Mouse (Mus musculus) forebrain, embryonic 13.5 days (tissue): ENCODE measurements around the gene Dtnb. TPM values are rescaled to one million over a fixed set of nuclear protein-coding genes. Genes with fewer than 3 reads are reported as not detected.

ENCODE experiments used
- ATAC-seq: fragments of 200-750 bp; cut with Nextera tagmentation; 2 replicates; pipeline ENCODE4 v1.8.0; 2017
- H3K27ac ChIP-seq: fragments of 300-500 bp; sonication (generic); 2 replicates; pipeline ENCODE4 v1.5.1; 2015; ENCODE audit warnings: inconsistent platforms, mild to moderate bottlenecking, moderate library complexity
- H3K27me3 ChIP-seq: fragments of 300-500 bp; sonication (generic); 2 replicates; pipeline ENCODE4 v1.6.1; 2015; ENCODE audit warnings: mild to moderate bottlenecking, inconsistent platforms
- H3K36me3 ChIP-seq: fragments of 300-500 bp; sonication (generic); 2 replicates; pipeline ENCODE4 v1.6.1; 2015; ENCODE audit warnings: mild to moderate bottlenecking, inconsistent platforms; ENCODE audit not compliant: poor library complexity, severe bottlenecking
- H3K4me1 ChIP-seq: fragments of 300-500 bp; sonication (generic); 2 replicates; pipeline ENCODE4 v1.6.1; 2015; ENCODE audit warnings: inconsistent platforms
- H3K4me2 ChIP-seq: fragments of 300-500 bp; sonication (generic); 2 replicates; pipeline ENCODE4 v1.6.1; 2015; ENCODE audit warnings: inconsistent platforms, mild to moderate bottlenecking, moderate library complexity
- H3K4me3 ChIP-seq: fragments of 300-500 bp; sonication (generic); 2 replicates; pipeline ENCODE4 v1.5.1; 2015; ENCODE audit warnings: mild to moderate bottlenecking, inconsistent platforms
- H3K9ac ChIP-seq: fragments of 300-500 bp; sonication (generic); 2 replicates; pipeline ENCODE4 v1.6.1; 2015; ENCODE audit warnings: mild to moderate bottlenecking, inconsistent platforms
- H3K9me3 ChIP-seq: fragments of 300-500 bp; sonication (generic); replicated peaks from 2 replicates; pipeline ENCODE4 v1.6.1; 2016; ENCODE audit warnings: inconsistent platforms
- WGBS: fragments of 180-500 bp; shearing (Covaris S2); methylation state at CpG from one replicate; pipeline ENCODE4 v1.1.7; 2015; 5-methylcytosine and 5-hydroxymethylcytosine counted together
- polyA plus RNA-seq: library from polyadenylated mRNA; unstranded; fragments of >200 nt; fragmentation: Nextera tagmentation; extraction: Ambion mirVana; gene quantifications from 2 replicates; pipeline ENCODE4 v1.2.1, GENCODE M21; 2015

Dtnb gene
- polyA plus RNA-seq, 1 experiment from 2014 or later = 29.8 TPM

DNA sequence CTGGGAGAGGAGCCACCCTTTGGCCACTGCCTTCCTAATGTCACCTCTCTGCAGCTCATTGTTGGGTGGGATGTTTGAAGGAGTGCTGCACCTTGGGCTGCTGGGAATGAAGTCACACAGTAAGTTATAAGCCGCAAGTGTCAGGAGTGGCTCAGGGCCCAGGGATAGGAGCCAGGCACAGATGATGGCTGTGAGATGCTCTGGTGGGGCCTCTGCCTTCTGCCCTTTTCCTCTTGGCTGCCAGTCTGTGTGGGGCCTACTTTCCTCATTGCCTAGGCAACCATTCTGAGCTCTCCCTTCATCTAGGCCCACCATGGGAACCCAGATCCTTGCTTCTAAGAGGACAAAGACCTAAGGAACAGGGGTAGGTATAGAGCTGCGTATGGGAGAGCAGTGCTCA is 212.1 kb downstream of the Dtnb start:
- 78% methylated on average over 2 of the region's 2 CpGs for WGBS
- no peak for ATAC-seq

DNA sequence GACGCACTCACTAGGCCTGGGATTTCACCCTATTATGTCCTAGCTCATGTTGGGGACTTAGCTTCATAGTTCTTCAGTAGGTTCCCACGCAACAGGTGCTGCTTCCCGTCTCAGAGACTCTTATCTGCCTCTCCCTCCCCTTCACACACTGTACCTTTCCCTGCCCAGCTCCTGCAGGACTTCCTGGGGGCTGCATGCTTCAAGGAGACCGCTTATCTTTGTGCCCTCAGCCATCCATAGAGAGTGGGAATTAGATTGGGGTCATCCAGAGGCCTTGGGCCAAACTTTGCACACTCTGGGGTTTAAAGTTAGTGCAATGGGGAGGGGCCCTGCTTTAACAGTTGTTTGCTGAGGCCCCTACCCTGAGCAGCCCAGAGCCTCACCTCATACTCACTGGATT is 212.5 kb downstream of the Dtnb start:
- peaks cover 3% of the 10 kb centered on the region; the same call in 1 of the 2 replicates for H3K27me3 ChIP-seq
- no peak overlapping the region for H3K27ac ChIP-seq
- no peak for ATAC-seq
- H3K36me3 ChIP-seq = no peaks in the 10 kb centered on the region
- H3K4me1 ChIP-seq = peaks cover 49% of the 10 kb centered on the region
- H3K4me3 ChIP-seq = no peak overlapping the region
- 81% methylated on average over 4 of the region's 4 CpGs for WGBS
- no peaks in the 10 kb centered on the region for H3K9me3 ChIP-seq
- H3K9ac ChIP-seq = no peak overlapping the region
- no peak overlapping the region for H3K4me2 ChIP-seq

More for the DNA sequence above, 212.1 kb downstream of the Dtnb start:
- Histone ChIP-seq H3K9me3 (no peaks in the 10 kb centered on the region), H3K27me3 (peaks cover 3% of the 10 kb centered on the region; the same call in 1 of the 2 replicates), H3K36me3 (no peaks in the 10 kb centered on the region), H3K4me3 (no peak overlapping the region), H3K27ac (no peak overlapping the region), H3K4me1 (peaks cover 49% of the 10 kb centered on the region), H3K9ac (no peak overlapping the region), H3K4me2 (no peak overlapping the region)

DNA sequence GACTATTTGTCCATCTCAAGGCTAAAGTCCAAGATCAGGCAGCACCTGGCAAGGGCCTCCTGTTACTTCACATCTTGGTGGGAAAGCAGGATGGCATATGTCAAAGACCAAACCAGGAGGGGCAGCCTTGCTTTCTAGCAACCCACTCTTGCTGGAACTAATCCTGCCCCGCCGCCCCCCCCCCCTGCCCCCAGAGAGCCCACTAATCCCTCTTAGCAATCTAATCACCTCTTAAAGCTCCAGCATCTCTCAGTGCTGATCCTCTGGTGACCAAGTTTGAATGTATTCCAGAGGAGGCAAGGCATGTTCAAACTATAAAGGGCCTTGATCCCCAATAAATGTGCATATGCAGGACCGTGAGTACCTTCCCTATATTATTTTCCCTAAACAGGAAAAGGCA is 214.9 kb downstream of the Dtnb start:
- no peaks in the 10 kb centered on the region for H3K9me3 ChIP-seq
- no peak for ATAC-seq
- no peaks in the 10 kb centered on the region for H3K36me3 ChIP-seq
- no peak overlapping the region for H3K4me3 ChIP-seq
- peaks cover 8% of the 10 kb centered on the region; the same call in 1 of the 2 replicates for H3K27me3 ChIP-seq
- WGBS = 5% methylated on average over 3 of the region's 3 CpGs
- H3K4me1 ChIP-seq = peaks cover 30% of the 10 kb centered on the region
- no peak overlapping the region for H3K9ac ChIP-seq
- H3K4me2 ChIP-seq = no peak overlapping the region
- H3K27ac ChIP-seq = no peak overlapping the region

DNA sequence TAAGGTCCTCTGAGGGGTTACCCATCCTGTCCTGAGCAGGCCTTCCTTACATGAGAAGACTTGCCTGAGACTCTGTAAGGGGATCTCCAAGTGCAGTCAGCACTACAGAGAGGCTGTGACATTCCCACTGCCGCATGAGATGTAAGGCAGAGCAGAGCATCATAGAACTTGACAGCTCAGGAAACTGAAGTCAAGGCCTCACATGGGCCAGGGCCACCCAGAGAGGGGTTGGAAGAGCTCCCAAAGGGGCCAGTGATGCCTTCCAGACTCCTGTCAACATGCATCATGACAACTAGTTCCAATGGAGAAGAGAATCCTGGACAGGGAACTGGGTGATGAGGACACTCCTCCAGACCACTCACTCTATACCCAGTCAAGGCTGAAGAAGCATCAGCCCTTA is 215.4 kb downstream of the Dtnb start:
- no peak for ATAC-seq
- Histone ChIP-seq H3K36me3 (no peaks in the 10 kb centered on the region), H3K4me1 (peaks cover 30% of the 10 kb centered on the region), H3K9me3 (no peaks in the 10 kb centered on the region), H3K9ac (no peak overlapping the region), H3K27me3 (peaks cover 8% of the 10 kb centered on the region; the same call in 1 of the 2 replicates), H3K27ac (no peak overlapping the region), H3K4me2 (no peak overlapping the region), H3K4me3 (no peak overlapping the region)
- WGBS = 77% methylated on average over 1 of the region's 1 CpGs

DNA sequence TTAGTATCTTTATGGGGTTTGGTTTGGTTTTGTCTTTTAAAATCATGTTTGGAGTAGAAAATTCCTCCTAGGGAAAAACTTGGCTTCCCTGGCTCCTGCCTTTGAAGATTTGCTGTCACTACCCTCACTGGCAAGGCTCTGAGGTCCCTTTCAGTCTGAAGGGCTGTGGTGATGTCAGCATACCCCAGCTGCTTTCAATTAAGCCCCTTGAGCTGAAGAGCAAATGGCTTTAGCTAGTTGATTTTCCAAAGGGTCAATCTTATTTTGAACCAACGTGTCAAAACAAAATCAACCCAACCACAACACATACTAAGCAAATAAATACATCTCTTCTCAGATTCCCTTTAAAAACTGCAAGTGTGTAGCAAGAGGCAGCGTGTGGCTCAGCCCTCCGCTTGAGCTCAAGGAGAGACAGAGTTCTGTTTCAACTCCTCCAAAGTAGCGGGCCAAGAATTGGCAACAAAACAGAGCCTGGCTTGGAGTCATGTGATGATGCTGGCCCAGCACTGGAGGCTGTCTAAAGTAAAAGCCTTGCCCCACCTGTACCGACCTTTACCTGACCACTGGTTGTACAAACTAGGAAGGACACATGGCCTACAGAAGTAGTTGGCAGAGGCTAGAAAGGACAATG is 216.4 kb downstream of the Dtnb start:
- Histone ChIP-seq H3K9me3 (no peaks in the 10 kb centered on the region), H3K4me3 (no peak overlapping the region), H3K9ac (no peak overlapping the region), H3K36me3 (no peaks in the 10 kb centered on the region), H3K4me1 (peaks cover 21% of the 10 kb centered on the region), H3K27me3 (peaks cover 12% of the 10 kb centered on the region), H3K27ac (no peak overlapping the region), H3K4me2 (no peak overlapping the region)
- 43% methylated on average over 5 of the region's 5 CpGs for WGBS
- no peak for ATAC-seq

DNA sequence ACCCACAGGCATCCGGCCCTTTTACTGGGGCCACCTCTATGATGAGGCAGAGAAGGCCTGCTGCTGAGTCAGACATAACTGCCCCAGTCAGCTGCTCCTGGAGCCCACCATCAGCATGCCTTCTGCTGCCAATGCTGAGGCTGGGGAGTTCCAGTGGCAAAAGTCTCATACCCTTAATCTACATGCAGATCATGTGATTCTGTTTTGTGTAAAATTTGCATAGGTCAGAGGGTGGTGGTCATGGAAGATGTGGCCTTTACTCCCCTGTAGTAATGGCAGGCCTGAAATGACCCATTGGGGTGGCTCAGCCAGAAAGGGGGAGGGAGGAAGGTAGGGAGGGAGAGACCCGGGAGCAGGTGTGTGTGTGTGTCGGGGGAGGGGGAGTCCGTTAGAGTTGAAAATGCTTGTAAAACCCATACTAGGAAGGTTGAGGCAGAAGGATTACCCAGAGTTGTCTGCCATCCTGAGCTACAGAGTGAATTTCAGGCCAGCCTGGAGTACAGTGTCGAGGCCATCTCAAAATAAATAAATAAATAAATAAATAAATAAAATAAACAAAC is 217.5 kb downstream of the Dtnb start:
- Histone ChIP-seq H3K4me3 (no peak overlapping the region), H3K36me3 (no peaks in the 10 kb centered on the region), H3K9me3 (no peaks in the 10 kb centered on the region), H3K4me2 (no peak overlapping the region), H3K4me1 (peaks cover 14% of the 10 kb centered on the region), H3K9ac (no peak overlapping the region), H3K27ac (no peak overlapping the region), H3K27me3 (peaks cover 18% of the 10 kb centered on the region)
- ATAC-seq = no peak
- 74% methylated on average over 5 of the region's 5 CpGs for WGBS

DNA sequence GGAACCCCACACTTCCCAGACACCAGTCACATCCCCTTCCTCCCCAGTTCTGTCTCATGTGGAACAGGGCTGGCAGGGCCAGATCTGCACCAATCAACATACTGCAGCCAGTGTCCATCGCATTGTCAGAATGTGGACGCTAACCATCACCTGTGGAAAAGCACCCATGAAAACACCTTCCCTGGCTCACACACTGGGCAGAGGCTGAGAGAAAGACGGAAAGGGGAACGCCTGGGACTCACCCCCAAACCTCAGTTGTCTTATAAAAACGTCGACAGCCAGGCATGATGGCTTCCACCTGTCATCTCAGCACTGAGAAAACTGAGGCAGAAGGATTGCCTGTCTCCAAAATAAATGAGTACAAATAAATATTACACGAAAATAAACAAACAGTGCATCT is 219.1 kb downstream of the Dtnb start:
- H3K4me3 ChIP-seq = no peak overlapping the region
- peaks cover 13% of the 10 kb centered on the region for H3K4me1 ChIP-seq
- WGBS = 58% methylated on average over 7 of the region's 7 CpGs
- H3K27ac ChIP-seq = no peak overlapping the region
- no peaks in the 10 kb centered on the region for H3K36me3 ChIP-seq
- H3K9me3 ChIP-seq = no peaks in the 10 kb centered on the region
- H3K9ac ChIP-seq = no peak overlapping the region
- H3K27me3 ChIP-seq = peaks cover 18% of the 10 kb centered on the region
- ATAC-seq = no peak
- H3K4me2 ChIP-seq = peak overlapping the region; percentile 60

DNA sequence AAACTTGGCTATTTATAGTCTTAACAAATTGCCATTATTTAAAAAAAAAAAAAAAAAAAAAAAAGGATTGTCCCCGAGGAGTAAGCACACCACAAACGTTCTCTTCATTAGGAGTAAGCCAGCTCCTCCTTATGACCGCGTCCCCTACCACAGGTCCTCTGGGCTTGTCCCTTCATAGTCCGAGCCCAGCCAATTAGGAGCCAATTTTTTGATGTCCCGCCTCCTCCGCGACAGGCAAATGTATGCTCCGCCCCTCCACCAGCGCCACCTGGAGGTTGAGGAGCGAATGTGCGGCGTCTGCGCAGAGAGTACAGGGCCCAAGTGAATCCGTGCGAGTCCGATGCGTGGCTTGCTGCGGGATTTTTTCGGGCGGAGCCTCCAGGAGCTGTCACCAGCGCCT is 219.6 kb downstream of the Dtnb start:
- H3K27ac ChIP-seq = no peak overlapping the region
- under 1% methylated on average over 22 of the region's 22 CpGs for WGBS
- H3K36me3 ChIP-seq = no peaks in the 10 kb centered on the region
- H3K4me3 ChIP-seq = peak overlapping the region; percentile 36
- H3K4me2 ChIP-seq = peak overlapping the region; percentile 60
- H3K27me3 ChIP-seq = peaks cover 18% of the 10 kb centered on the region
- ATAC-seq = peak; percentile 95
- H3K4me1 ChIP-seq = peaks cover 13% of the 10 kb centered on the region
- no peaks in the 10 kb centered on the region for H3K9me3 ChIP-seq
- H3K9ac ChIP-seq = peak overlapping the region; percentile 58

DNA sequence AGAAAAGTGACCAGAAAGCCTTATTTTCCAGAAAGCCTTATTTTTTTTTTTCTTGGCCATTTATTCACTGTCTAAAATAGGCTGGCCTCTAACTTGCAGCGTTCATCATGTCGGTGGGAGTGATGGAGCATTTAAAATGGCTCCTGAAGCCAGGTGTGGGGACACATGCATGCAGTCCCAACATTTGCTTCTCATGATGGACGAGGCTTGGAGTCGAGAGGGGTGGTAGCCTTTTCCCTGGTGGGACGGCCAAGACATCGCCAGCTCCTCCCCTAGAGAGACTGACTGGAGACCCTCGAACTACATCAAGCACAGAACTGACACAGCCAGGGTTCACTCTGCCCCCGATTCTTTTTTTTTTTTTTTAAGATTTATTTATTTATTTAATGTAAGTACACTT is 220.1 kb downstream of the Dtnb start:
- ATAC-seq = peak; percentile 25; the same call in 1 of the 2 replicates
- peak overlapping the region; percentile 58 for H3K9ac ChIP-seq
- H3K4me2 ChIP-seq = peak overlapping the region; percentile 60
- H3K4me3 ChIP-seq = peak overlapping the region; percentile 36
- no peaks in the 10 kb centered on the region for H3K36me3 ChIP-seq
- 26% methylated on average over 8 of the region's 8 CpGs for WGBS
- no peaks in the 10 kb centered on the region for H3K9me3 ChIP-seq
- H3K27ac ChIP-seq = no peak overlapping the region
- H3K27me3 ChIP-seq = peaks cover 18% of the 10 kb centered on the region
- peaks cover 13% of the 10 kb centered on the region for H3K4me1 ChIP-seq

DNA sequence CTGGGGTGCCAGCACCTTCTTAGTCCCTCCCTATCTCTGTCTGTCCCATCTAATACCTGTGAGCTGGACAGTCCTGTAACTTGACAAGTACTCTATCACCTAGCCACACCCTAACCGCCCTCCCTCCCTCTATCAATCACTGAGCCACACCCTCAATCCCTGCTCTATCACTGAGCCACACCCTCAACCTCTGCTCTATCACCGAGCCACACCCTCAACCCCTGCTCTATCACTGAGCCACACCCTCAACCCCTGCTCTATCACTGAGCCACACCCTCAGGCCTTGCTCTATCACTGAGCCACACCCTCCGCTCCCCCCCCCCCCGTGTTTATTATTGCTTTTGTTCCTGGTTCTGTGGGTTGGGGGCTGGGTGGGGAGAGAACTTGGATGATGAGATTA is 223.4 kb downstream of the Dtnb start:
- Histone ChIP-seq H3K4me3 (no peak overlapping the region), H3K27me3 (peaks cover 15% of the 10 kb centered on the region), H3K4me1 (no peaks in the 10 kb centered on the region), H3K9me3 (no peaks in the 10 kb centered on the region), H3K4me2 (no peak overlapping the region), H3K27ac (no peak overlapping the region), H3K36me3 (no peaks in the 10 kb centered on the region), H3K9ac (no peak overlapping the region)
- no peak for ATAC-seq
- whole genome bisulfite sequencing = 38% methylated on average over 3 of the region's 4 CpGs

DNA sequence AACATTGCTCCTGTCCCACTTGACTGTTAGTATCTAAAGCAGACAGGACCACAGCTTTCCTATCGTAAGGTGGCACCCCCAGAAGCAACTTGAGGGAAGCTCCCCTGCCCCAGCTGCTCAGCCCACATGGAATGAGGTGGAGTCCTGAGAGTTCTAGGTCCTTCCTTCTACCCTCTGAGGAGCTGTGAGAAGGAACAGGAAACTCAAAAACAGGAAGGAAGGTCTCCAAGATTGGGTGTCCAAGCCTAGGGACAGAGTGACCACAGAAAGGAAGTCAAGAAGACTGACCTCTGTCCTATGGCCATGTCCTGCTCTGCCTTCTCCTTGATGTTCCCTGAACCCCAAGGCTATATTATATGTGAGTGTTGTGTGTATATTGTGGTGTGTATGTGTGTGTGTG is 227.4 kb downstream of the Dtnb start:
- no peak overlapping the region for H3K4me2 ChIP-seq
- H3K36me3 ChIP-seq = no peaks in the 10 kb centered on the region
- no peak overlapping the region for H3K9ac ChIP-seq
- no peaks in the 10 kb centered on the region for H3K27me3 ChIP-seq
- no peak overlapping the region for H3K4me3 ChIP-seq
- WGBS = 83% methylated on average over 1 of the region's 1 CpGs
- ATAC-seq = no peak
- no peak overlapping the region for H3K27ac ChIP-seq
- H3K9me3 ChIP-seq = no peaks in the 10 kb centered on the region
- H3K4me1 ChIP-seq = no peaks in the 10 kb centered on the region

DNA sequence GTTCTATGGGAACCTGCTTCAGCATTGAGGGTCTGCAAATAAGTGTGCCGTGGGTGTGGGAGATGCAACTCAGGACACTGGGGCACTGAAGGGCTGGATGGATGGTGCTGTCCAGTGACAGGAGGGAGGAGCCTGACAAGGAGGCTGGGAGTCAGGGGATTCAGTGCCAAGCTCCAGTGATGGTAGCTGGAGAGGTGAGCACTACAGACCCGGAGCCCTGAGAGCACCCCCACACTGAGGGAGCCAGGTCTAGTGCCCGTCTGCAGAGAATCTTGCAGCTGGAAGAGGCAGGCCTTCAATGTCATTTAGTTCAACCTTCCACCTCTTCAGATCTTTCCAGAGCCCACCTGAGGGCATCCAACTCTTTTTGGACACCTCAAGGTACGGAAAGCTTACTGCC is 233.7 kb downstream of the Dtnb start, which contains the start of gene Dnmt3a:
Gene Dnmt3a (plus strand): TSS at position 156 of the 400 bp plus-strand sequence.
- peak within 1 kb of the TSS; percentile 92 for H3K9ac ChIP-seq
- no peaks in the 10 kb centered on the region for H3K27me3 ChIP-seq
- H3K4me2 ChIP-seq = peak within 1 kb of the TSS; percentile 83
- H3K27ac ChIP-seq = peak within 1 kb of the TSS; percentile 87
- no peaks in the 10 kb centered on the region for H3K36me3 ChIP-seq
- H3K4me3 ChIP-seq = peak within 1 kb of the TSS; percentile 86
- WGBS = 17% methylated on average over 4 of the region's 4 CpGs
- H3K9me3 ChIP-seq = no peaks in the 10 kb centered on the region
- ATAC-seq = peak; percentile 22
- peaks cover 34% of the 10 kb centered on the region for H3K4me1 ChIP-seq
